Mouse (Mus musculus): ENCODE data around the gene Maco1. TPM values are rescaled to one million over a fixed set of nuclear protein-coding genes. Genes with fewer than 3 reads are reported as not detected.

The Maco1 gene
- total RNA-seq (2015; ENCODE audit: low replicate concordance) (13.0 and 19.4 TPM in 2 replicates), total RNA-seq (2017; ENCODE audit: low replicate concordance) (36.0 and 39.9 TPM in 2 replicates)

GRCm38 (mm10) chr4:134853259-134853636, at the start of gene Maco1:
Gene Maco1 (minus strand): TSS chr4:134853345.
- ATAC-seq (replicated peaks; ENCODE audit: low FRiP score, poor library complexity, severe bottlenecking) = peak; percentile 82

- ATAC-seq (replicated peaks; ENCODE audit: low FRiP score, poor library complexity, severe bottlenecking) = no peak
Observed at GRCm38 (mm10) chr4:134901126-134901525, 48.0 kb upstream of the Maco1 start.

GRCm38 (mm10) chr4:134897256-134897655, 44.1 kb upstream of the Maco1 start:
- ATAC-seq (replicated peaks; ENCODE audit: low FRiP score, poor library complexity, severe bottlenecking) = peak; percentile 17

- no peak for ATAC-seq (replicated peaks; ENCODE audit: low FRiP score, poor library complexity, severe bottlenecking)
Observed at GRCm38 (mm10) chr4:134892096-134892495, 39.0 kb upstream of the Maco1 start.

- ATAC-seq (replicated peaks; ENCODE audit: low FRiP score, poor library complexity, severe bottlenecking) = no peak
Observed at GRCm38 (mm10) chr4:134884364-134884763, 31.2 kb upstream of the Maco1 start.

- ATAC-seq (replicated peaks; ENCODE audit: low FRiP score, poor library complexity, severe bottlenecking) = no peak
Observed at GRCm38 (mm10) chr4:134883808-134884207, 30.7 kb upstream of the Maco1 start.

- peak; percentile 68 for ATAC-seq (replicated peaks; ENCODE audit: low FRiP score, poor library complexity, severe bottlenecking)
Observed at GRCm38 (mm10) chr4:134883266-134883665, 30.1 kb upstream of the Maco1 start.

GRCm38 (mm10) chr4:134880041-134880440, 26.9 kb upstream of the Maco1 start:
- no peak for ATAC-seq (replicated peaks; ENCODE audit: low FRiP score, poor library complexity, severe bottlenecking)

GRCm38 (mm10) chr4:134879410-134879981, 26.4 kb upstream of the Maco1 start:
- ATAC-seq (replicated peaks; ENCODE audit: low FRiP score, poor library complexity, severe bottlenecking) = peak; percentile 39

GRCm38 (mm10) chr4:134876171-134876570, 23.0 kb upstream of the Maco1 start:
- ATAC-seq (replicated peaks; ENCODE audit: low FRiP score, poor library complexity, severe bottlenecking) = no peak

- no peak for ATAC-seq (replicated peaks; ENCODE audit: low FRiP score, poor library complexity, severe bottlenecking)
Observed at GRCm38 (mm10) chr4:134871950-134872349, 18.8 kb upstream of the Maco1 start.

- no peak for ATAC-seq (replicated peaks; ENCODE audit: low FRiP score, poor library complexity, severe bottlenecking)
Observed at GRCm38 (mm10) chr4:134871477-134871876, 18.3 kb upstream of the Maco1 start.

GRCm38 (mm10) chr4:134869815-134870375, 16.8 kb upstream of the Maco1 start:
- peak; percentile 3; the same call in 1 of the 2 replicates for ATAC-seq (replicated peaks; ENCODE audit: low FRiP score, poor library complexity, severe bottlenecking)

GRCm38 (mm10) chr4:134869068-134869730, 16.1 kb upstream of the Maco1 start:
- ATAC-seq (replicated peaks; ENCODE audit: low FRiP score, poor library complexity, severe bottlenecking) = peak; percentile 73

GRCm38 (mm10) chr4:134868490-134868889, 15.3 kb upstream of the Maco1 start:
- no peak for ATAC-seq (replicated peaks; ENCODE audit: low FRiP score, poor library complexity, severe bottlenecking)

GRCm38 (mm10) chr4:134868065-134868464, 14.9 kb upstream of the Maco1 start:
- no peak for ATAC-seq (replicated peaks; ENCODE audit: low FRiP score, poor library complexity, severe bottlenecking)

GRCm38 (mm10) chr4:134867661-134868060, 14.5 kb upstream of the Maco1 start:
- ATAC-seq (replicated peaks; ENCODE audit: low FRiP score, poor library complexity, severe bottlenecking) = peak; percentile 38

- no peak for ATAC-seq (replicated peaks; ENCODE audit: low FRiP score, poor library complexity, severe bottlenecking)
Observed at GRCm38 (mm10) chr4:134867213-134867612, 14.1 kb upstream of the Maco1 start.

- ATAC-seq (replicated peaks; ENCODE audit: low FRiP score, poor library complexity, severe bottlenecking) = no peak
Observed at GRCm38 (mm10) chr4:134865789-134866188, 12.6 kb upstream of the Maco1 start.

- ATAC-seq (replicated peaks; ENCODE audit: low FRiP score, poor library complexity, severe bottlenecking) = peak; percentile 55
Observed at GRCm38 (mm10) chr4:134865340-134865739, 12.2 kb upstream of the Maco1 start.

Measured in erythroblast, adult 5-6 weeks (primary cell).